11 mouse cellular contexts compared by ENCODE assay signal in the genomic region with DNA sequence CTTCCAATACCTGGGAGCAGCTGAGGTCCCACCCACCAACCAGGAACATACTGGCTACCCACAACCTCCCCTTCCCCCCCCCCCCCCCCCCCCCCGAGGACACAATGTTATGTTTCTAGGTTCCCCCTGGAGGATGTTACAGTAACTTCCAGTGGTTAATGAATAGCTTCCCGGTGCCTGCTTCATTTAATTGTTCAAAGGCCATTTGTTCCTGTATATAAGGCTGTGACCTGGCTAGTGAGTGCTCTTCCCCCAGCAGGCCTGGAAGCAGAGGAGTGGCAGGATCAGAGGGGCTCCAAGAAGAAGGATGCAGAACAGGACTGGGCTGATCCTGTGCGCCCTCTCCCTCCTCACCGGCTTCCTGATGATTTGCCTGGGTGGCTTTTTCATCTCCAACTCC. TPM values are rescaled to one million over a fixed set of nuclear protein-coding genes. Genes with fewer than 3 reads are reported as not detected.
DNase-seq lines count a peak whose midpoint lies in the region; ATAC-seq and TF ChIP-seq lines count a peak whose summit lies in the region.
"Had no signal": no experiment of that assay in that cellular context is flagged by ENCODE, and none has a peak within 500 bp of the region (broad histone marks: within the 10 kb centered on the region; RNA-seq: fewer than 3 reads in every experiment).

A gene (plus strand): TSS at position 247 of the 400 bp plus-strand sequence.

- no peak within 1 kb of the TSS for H3K4me2 ChIP-seq in stomach, embryonic 14.5 days (replicated peaks; ENCODE audit: low read depth, low read length)

- H3K9me3 ChIP-seq in stomach, embryonic 14.5 days (ENCODE audit: control insufficient read depth, low read depth, low read length): no peaks in the 10 kb centered on the region

- 23% methylated on average over 4 of the region's 4 CpGs for WGBS in lung, adult 2 months
- 54% methylated on average over 3 of the region's 4 CpGs for WGBS in stomach, embryonic 14.5 days

- H3K27ac ChIP-seq in gastrocnemius, adult 2 months: peak within 1 kb of the TSS; percentile 58
- no peak within 1 kb of the TSS for H3K27ac ChIP-seq in stomach, embryonic 14.5 days (ENCODE audit: low read length)

- intact Hi-C loops in gastrocnemius, adult 2 months (cut with DNase I): no loop called here

- no peaks in the 10 kb centered on the region for H3K27me3 ChIP-seq in stomach, embryonic 14.5 days (ENCODE audit: control insufficient read depth, insufficient read depth, low read length)

- H3K4me1 ChIP-seq in lung, adult 2 months (ENCODE audit: control insufficient read depth, insufficient read depth, low read length): peaks cover 8% of the 10 kb centered on the region
- no peaks in the 10 kb centered on the region for H3K4me1 ChIP-seq in stomach, embryonic 14.5 days (ENCODE audit: control insufficient read depth, insufficient read depth, low read length)

- H3K9ac ChIP-seq in stomach, embryonic 14.5 days (replicated peaks; ENCODE audit: low read depth, low read length): no peak within 1 kb of the TSS

- peak; percentile 50; the same call in 1 of the 2 replicates for TF ChIP-seq POLR2A in lung, adult 2 months (IDR thresholded peaks at IDR 0.05; ENCODE audit: borderline replicate concordance, extremely low read depth, low read depth, low read length)

- H3K4me3 ChIP-seq in gastrocnemius, adult 2 months: peak within 1 kb of the TSS; percentile 42
- peak within 1 kb of the TSS; percentile 49 for H3K4me3 ChIP-seq in lung, adult 2 months (replicated peaks; ENCODE audit: extremely low read depth, low read depth, low read length)
- H3K4me3 ChIP-seq in stomach, embryonic 14.5 days (ENCODE audit: low read depth, low read length): no peak within 1 kb of the TSS

- DNase-seq in gastrocnemius, adult 2 months: no peak
- no peak for DNase-seq in gastrocnemius, postnatal 4 days (ENCODE audit: low spot score in 2 of 2)
- no peak for DNase-seq in lung, adult 2 months
- DNase-seq in lung, postnatal 14 days: no peak
- DNase-seq in kidney, postnatal 10 days: peak; percentile 46
- no peak for DNase-seq in right cerebral cortex, adult 18-20 months
- no peak for DNase-seq in thymus, postnatal 36 days
- DNase-seq: cerebellum, postnatal 36 days; liver had no signal

- TF ChIP-seq CTCF in gastrocnemius, adult 2 months (IDR thresholded peaks at IDR 0.05): no peak
- TF ChIP-seq CTCF in lung, adult 2 months (IDR thresholded peaks at IDR 0.05; ENCODE audit: insufficient read depth, low read length): no peak

- ATAC-seq in stomach, embryonic 14.5 days (ENCODE audit: insufficient number of reproducible peaks, insufficient read depth, low FRiP score, low read depth): no peak

- H3K36me3 ChIP-seq in stomach, embryonic 14.5 days (ENCODE audit: control insufficient read depth, insufficient read depth, low read length): no peaks in the 10 kb centered on the region

RNA-seq across cellular contexts. Expression of the gene that starts here (rescaled TPM):
- under 1 TPM; 0.08 TPM for total RNA-seq in gastrocnemius, adult 2 months (2021)
- under 1 TPM; 0.10 to 0.21 TPM for total RNA-seq in gastrocnemius, postnatal 4 days (2021)
- 1.0 and 2.0 TPM in 2 replicates for polyA plus RNA-seq in lung, adult 2 months (2012; rRNA removed)
- 13.7 and 14.5 TPM in 2 replicates for polyA plus RNA-seq in stomach, embryonic 14.5 days (2014; fragmentation: Nextera tagmentation; extraction: Ambion mirVana)
- total RNA-seq: megakaryocyte, adult 5-6 weeks had no signal
